Mouse (Mus musculus): ENCODE results near the gene Pcbp4.

The Pcbp4 gene

DNA sequence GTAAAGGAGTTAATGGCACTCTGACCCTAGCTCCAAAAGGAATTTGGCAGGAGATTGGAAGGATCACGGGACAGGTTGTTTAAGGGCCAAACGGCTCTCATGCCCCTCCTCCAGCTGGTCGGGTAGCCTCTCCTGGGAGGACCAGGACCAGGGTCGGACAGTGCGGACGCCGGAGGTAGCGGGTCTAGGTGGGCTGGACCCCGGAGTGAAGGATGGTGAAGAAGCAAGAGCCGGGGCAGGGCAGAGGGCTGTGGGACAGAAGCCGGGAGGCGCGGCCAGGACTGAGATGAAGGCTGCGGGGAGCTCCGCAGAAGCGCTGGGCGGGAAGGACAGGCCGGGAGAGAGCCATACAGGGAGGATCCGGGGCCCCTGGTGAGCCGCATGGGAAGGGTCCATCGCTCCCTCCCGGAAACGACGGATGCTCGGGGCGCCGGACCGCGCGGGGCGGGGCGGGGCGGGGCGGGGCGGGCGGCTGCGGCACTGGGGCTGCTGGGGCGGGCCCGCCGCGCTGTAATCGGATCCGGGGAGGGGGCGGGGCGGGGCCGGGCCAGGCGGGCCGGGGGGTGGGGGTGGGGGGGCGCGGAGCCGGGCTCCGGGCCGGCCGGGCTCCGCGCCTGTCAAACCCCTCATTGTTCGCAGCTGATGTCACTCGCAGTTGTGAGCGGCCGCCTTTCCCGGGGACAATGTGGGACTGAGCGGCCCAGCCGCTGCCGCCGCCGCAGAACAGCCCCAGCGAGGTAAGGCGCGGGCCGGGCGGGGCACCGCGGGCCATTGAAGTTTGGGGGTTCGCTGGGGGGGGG lies at the start of gene Pcbp4:
Gene Pcbp4 (plus strand): TSS at position 21 of the 800 bp plus-strand sequence.
- in situ Hi-C loops (cut with MboI), result no loop called here

DNA sequence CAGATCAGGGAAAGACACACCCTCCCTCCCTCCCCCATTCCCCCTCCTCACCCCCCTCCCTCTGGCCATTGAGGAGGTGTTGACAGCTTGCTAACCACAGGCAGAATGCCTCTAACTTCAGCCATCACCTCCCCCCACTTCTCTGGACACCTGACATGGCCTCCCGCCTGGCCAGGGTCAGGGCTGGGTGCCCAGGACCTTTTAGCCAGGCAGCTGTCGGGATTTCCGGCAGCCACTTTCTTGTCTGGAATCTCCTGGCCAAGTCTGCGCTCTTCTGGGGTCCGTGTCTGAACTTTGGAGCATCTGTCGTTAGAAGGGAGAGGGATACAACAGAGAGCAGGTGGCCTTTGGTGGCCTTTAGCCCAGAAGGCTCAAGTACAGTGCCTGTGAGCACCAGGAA lies 47.8 kb upstream of the Pcbp4 start:
- in situ Hi-C loops (cut with MboI), result no loop called here

DNA sequence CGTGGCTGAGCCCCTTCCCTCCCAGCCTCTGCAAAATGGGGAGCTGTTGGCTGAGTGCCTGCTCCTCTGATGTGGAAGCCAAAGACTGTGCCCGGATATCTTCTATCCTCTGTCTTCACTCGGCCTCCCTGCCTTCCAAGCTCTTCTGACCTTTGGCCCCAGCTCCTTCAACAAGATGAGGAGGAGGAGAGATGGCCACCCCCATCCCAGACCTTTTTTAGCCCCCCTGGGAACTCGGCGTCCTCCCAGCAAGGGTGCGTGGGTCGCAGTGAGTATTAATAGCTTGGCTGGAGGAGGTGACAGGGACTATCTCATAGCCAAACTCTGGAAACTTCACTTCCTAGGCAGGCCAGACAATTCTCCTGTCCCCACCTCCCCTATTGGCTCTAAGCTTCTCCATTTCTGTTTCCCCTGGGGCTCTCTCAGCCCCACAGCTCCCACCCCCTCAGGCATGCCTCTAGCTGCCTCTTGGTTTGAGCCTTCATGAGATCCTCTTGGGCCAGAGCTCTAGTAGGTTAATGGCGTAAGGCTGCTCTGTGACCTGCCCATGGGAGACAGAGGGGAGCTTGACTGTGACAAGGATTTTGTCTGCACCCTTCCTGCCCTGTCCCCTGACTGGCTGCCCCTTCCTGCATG lies 46.5 kb upstream of the Pcbp4 start:
- in situ Hi-C loops (cut with MboI), result no loop called here

DNA sequence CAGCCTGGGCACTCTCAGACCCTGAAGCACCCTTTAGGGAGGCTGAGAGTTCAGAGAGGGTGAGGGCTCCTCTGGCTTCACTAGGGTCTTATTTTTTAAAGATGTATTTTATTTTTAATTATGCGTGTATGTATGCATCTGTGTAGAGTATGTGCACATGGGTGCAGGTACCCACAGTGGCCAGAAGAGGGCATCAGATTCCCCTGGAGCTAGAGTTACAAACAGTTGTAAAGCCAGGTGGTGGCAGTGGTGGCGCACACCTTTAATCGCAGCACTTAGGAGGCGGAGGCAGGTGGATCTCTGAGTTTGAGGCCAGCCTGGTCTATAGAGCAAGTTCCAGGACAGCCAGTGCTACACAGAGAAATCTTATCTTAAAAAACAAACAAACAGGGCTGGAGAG lies 44.0 kb upstream of the Pcbp4 start:
- in situ Hi-C loops (cut with MboI), result no loop called here

DNA sequence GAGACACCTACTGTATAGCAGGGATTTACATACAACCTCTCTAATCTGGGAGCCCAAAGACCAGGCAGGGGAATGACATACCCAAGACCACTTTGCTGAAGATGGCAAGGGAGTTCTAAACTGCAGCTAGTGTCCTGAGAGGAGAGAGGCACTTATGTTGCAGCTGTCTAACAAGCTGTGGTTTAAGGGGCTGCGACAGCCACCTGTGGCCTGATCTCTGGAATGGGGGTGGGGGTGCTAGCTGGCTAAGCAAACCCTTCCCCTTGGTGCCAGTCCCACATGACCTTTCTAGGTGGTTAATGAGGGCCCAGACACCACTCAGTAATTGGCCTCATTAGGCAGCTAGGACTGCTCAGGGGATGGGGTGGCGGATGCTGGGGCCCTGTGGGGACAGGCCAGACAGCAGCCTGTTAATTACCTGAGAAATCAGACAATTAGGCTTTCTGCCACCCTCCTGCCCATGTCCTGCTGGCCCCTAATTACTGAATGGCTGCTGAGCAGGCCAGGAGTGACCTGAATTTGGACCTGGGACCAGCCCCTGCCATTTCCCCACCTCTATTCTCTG lies 42.9 kb upstream of the Pcbp4 start:
- in situ Hi-C loops (cut with MboI), result no loop called here

DNA sequence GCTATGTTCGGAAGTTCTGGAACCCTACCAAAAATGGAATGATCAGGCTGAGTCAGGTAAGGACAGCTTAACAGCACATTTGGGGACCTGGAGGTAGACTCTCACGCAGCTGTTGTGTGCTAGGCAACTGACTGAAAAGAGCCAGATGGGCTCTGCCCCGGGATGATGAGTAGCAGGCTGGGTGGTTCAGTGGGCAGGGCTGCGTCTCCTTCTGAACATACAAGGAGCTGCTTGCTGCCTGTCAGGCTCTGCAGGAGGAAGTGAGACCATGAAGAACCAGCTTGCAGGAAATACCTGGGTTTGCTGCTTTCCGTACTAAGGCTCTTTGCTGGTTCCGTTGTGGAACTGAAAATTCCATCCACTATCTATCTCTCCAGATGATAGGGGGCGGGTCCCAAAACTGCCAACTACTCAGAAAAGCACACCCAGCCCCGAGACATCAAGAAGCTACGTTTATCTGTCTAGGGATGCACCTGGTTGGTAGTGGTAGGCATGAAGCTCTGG lies 41.9 kb upstream of the Pcbp4 start:
- in situ Hi-C loops (cut with MboI), result no loop called here

DNA sequence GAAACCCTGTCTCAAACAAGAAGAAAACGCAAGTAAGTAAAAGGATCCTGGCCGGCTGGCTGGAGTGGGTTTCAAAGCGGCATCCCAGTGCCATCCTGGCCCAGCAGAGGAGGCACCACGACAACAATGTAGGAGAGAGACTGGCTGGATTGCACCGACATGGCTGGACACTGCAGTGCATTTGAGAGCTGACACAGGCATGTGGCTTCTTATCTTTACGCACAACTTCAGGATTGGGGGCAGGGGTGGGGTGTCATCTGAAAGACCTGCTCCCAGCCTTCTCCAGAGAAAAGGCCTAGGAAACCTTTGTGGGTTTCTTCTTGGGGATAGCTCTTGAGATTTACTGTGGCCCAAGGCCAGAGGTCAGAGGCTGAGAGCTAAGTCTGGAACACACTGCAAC lies 41.4 kb upstream of the Pcbp4 start:
- in situ Hi-C loops (cut with MboI), result no loop called here

DNA sequence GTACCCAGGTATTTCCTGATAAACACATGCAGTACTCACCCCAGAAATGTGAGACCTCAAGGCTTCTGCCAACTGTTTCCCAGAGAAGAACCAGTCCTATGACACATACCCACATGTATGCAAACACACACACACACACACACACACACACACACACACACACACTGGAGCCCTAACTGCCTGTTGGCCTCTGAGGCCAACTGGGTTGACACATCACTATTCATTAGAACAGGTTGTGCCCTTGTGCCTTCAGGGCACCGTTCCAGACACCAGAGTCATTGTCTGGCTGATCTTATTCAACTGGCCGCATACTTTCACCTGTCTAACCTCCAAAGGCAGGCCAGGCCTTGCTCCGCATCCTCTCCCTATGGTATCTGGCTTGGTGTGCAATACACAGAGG lies 40.9 kb upstream of the Pcbp4 start:
- in situ Hi-C loops (cut with MboI), result no loop called here

DNA sequence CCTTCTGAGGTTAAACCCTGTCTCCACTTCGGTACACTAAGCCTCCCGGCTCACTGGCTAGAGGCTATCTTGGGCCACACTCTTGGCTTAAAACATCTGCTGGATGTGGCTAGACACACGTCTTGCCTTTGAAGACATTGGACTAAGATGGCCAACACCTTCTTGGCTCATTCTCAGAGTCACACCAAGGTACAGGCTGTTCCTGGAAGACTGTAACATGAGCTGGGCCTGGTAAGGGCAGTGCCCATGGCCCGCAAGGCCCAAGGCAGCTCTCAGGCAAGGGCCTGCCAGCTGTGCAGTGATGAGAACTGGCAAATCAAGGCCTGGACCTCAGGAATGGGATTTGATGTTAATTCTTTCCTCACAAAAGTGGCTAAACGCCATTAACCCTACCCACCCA lies 39.5 kb upstream of the Pcbp4 start:
- in situ Hi-C loops (cut with MboI), result no loop called here

DNA sequence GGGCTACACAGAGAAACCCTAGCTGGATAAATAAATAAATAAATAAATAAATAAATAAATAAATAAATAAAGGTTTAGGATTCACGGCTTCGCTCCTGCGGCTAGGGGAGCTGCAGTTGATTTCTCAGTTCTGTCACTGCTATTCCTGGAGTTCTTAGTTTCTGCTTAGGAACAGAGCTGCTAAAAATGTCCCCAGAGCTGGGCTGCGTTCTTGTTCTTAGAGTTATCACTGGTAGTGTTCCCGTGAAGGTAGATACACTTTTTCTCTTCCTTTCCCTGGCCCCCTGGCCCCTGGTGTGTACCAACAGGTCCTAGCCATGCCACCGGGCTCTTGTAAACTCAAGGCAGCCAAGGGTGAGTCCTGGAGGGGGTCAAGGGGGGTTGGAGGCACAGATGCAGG lies 36.3 kb upstream of the Pcbp4 start:
- in situ Hi-C loops (cut with MboI), result no loop called here

DNA sequence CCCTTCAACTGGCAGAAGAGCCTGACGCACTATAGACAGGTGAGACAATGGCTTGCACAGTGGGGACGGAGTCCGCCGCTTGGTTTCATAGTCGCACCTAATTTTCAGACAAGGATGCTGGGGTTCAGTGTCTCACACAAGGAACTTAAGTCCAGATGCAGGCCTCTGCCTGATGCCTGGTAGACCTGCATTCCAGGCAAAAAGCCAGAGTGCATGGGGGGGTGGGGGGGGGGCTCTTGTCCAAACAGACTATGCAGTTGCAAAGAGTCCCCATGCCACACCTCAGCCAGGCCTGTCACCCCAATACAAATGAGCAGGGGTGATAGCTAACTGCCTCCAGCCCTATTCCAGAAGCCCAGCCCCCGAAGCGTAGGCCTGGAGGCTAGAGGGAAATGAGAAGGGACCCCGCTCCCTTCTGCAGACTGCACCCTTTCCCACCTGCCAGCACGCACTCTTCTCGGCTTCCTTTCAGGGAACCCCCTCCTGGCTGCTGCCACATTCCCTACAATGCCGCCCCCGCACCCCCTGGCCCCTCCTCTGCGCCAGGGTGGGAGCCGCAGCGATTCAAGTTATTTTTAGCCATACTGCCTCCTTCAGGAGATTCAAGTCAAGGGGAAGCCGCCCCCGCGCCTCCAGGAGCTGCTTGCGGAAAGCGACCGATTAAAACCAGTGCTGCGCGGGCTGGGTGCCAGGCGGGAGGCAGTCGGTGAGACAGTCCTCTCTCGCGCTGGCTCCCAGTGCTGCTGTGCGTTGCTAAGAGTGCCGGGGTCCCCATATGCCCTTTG lies 35.1 kb upstream of the Pcbp4 start:
- in situ Hi-C loops (cut with MboI), result no loop called here

DNA sequence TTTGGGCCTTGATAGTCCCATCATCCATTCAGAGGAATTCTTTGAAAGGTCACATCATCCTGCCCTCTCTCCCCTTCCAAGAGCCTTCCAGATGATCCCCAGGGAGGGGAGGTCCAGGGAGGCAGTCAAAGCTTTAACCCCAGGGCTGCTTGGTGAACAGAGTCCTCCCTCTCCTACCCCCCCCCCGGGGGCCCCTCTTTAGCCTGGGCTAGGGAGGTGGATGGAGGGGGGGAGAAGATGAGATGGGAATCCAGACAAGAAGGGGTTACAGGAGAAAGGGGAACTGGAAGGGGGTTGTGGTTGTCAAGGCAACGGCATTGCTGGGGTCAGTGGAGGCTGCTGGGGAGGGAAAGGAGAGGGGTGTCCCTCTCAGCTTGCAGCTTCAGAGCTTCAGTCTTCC lies 32.5 kb upstream of the Pcbp4 start:
- in situ Hi-C loops (cut with MboI), result loop anchor here (5.0 kb wide), 2 partner anchors 73 to 138 kb away; partner anchors contain the start of gene Poc1a

DNA sequence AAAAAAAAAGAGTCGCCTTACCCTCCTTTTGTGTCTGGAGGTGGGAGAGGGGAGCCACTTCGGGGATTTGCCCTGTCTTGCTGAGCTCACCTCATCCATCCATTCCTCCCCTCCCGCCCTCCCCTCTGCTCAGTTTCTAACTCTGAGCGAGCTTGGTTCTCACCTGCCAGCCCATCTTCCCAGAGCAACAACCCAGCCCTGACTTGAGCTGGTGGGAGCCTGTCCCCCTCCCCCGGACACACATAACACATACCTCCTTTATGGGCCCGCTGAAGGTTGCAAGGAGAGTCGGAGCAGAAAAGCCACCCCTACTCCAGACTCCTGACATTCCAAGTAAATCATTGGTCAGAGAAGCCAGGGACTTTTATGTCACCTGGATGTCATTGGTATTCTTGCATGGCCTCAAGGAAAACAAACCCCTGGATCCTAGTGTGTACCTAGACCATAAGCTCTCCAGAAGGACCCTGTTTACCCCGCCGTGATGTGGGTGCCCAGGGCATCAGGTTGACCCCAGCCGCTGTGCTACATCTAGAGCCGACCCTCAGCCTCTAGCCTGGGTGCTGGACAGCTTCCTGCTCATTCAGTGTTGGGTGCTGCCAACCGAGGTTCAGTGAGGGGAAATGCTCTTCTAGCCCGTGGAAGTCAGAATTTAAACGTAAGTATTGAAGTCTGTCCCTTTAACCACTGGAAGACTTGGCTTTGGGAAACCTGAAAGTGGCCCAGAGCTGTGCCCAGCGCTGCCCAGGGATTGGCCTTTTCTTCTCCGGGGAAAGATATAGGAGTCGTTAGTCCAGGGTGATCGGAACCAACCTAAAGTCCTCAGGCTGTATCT lies 31.8 kb upstream of the Pcbp4 start:
- in situ Hi-C loops (cut with MboI), result loop anchor here (5.0 kb wide), 2 partner anchors 74 to 139 kb away; partner anchors contain the start of gene Poc1a

DNA sequence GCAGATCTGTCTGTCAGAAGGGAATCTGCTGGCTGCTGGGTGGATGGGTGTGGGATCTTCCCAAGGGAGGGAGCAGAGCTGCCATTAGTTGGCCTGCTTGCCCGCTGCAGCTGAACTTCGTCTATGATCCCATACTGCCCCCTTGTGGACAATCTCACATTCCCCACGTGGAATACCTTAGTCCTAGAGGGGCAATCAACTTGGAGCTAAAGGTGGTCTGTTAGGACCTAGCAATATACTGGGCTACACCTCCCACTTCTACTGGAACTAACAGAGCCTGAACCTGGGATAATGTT lies 31.3 kb upstream of the Pcbp4 start:
- in situ Hi-C loops (cut with MboI), result loop anchor here (5.0 kb wide), 2 partner anchors 75 to 140 kb away; partner anchors contain the start of gene Poc1a

DNA sequence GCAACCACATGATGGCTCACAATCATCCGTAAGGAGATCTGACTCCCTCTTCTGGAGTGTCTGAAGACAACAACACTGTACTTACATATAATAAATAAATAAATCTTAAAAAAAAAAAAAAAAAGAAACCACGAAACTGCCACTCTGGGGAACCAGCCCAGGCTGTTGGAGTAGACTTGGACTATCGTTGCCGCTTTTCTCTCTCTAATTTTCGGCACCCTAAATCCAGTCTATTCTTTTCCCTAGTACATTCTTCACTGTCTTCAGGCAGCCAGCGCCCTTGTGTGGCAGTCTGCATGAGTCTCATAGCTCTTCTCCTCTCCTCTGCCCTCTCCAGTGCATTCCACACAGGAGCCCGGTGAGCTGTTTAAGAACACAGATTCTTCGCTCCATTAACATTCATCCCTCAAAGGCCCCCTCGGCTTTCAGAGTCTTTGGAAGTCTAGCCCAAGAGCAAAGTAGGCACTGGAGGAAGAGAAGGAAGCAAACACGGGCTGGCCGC lies 24.3 kb upstream of the Pcbp4 start:
- in situ Hi-C loops (cut with MboI), result no loop called here

DNA sequence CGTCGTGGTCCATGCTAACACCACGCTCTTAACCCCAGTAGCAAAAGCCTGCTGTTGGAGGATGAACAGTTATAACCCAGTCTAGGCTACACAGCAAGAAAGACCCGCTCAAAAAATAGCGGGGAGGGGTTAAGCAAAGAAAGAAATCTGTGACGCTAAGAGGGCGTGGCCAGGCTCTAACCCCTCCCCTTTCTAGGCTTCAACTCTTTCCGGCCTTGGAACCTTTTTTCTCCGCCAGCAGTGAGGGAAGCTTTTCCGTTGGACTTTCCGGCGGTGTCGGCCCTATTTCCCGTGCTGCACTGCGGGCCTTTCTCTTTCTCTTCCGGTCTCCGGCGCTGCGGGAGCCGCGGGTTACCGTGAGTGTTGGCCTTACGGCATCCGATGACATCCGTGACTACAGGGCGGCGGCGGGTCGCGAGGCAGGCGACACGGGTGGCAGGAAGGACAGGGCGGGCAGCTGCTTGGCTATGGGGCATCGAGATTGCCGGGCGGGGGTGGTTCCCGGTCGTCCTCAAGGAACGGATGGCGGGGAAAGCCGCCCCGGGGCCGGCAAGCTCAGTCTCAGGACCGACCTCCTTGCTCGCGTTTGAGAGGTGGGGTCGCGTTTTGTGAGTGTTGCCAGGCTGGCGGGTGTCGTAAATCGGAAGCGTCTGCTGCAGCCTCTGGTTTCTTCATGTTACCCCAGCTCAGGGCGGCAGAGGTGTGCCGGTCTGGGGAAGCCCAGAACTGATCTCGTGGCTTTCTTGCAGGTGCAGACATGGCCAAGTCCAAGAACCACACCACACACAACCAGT lies 23.7 kb upstream of the Pcbp4 start, which contains the start of gene Rpl29:
Gene Rpl29 (plus strand): TSS at position 234 of the 794 bp plus-strand sequence.
- in situ Hi-C loops (cut with MboI), result no loop called here

DNA sequence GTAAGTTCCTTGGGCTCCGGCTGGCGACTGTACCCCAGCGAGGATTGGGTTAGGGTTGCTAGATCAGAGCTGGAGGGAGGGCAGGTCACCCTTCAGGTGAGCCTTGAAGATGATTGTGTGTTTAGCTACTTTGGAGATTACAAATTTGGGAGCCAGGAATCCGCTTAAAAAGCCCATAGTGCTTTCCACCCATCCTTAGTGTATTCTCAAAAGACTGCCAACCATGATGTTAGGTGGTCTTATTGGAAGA lies 23.2 kb upstream of the Pcbp4 start:
- in situ Hi-C loops (cut with MboI), result no loop called here

DNA sequence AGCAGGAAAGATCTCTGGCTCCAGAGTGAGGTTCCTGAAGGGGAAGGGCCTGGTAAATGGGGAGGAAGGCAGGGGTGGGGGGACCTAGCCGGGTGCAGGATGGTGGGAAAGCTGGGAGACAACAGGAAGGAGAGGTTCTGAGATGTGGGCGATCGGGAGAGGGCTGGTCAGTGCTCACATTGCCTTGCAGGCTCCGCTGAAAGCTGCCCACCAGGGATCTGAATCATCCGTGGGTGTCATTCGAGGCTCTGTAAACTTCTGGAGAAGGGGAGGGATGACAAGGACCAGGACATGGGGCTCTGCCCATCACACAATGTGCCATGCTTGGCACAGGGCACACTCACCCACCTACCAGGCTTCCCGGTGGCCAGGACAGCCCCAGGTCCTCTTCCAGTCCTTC lies 19.7 kb upstream of the Pcbp4 start:
- in situ Hi-C loops (cut with MboI), result no loop called here

DNA sequence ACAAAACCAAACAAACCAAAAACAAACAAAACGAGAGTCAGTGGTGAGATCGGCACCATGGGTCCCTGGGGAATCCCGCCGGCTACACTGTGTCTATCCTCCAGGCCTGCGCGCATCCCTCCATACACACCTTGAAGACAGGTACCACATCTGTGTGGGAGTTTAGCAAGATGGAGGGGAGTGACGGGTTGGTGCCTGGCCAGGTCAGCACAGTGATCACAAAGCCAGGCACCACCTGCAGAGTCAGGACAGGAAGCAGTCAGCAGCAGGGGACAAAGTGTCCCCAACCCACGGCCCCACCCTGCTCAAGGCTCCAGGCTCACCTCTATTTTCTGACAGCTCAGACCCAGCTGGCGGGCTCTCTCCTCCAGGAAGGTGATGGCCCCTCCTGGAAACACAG lies 16.5 kb upstream of the Pcbp4 start:
- in situ Hi-C loops (cut with MboI), result no loop called here

DNA sequence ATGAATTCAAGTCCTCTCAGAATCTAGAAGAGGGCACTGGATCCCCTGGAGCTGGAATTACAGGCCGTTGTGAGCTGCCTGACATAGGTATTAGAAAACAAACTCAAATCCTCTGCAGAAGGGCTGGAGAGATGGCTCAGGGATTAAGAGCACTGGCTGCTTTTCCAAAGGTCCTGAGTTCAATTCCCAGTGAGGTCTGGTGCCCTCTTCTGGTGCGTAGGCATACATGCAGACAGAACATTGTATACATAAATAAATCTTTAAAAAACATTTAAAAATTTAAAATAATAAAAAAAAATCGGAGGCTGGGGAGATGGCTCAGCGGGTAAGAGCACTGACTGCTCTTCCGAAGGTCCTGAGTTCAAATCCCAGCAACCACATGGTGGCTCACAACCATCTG lies 10.4 kb upstream of the Pcbp4 start:
- in situ Hi-C loops (cut with MboI), result no loop called here

DNA sequence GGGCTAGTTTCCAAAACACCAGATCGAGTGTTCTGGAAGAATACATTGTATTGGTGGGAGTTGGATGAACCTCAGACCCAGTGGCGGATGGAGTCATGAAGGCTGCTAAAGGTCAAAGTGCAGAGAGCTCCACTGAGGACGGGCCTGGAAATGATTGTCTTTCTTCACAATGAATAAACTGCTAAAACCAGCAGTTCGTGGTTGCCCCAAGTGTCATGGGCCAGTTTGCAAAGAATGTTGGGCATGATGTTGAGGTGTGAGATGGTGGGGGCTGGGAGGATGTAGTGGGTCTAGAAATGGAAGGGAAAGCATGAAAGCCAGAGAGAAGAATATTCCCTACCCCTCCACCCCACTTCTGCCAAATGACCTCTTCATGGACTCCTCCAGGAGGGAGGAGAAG lies 8.3 kb upstream of the Pcbp4 start:
- in situ Hi-C loops (cut with MboI), result no loop called here
